Mouse (Mus musculus) c-Kit-positive CD71-positive TER-119-positive erythroid progenitor cells, embryonic 14.5 days (primary cell): ENCODE results near the gene Gm13290.
"Not testable (repeated sequence)": the region's sequence is repeated elsewhere in the genome, so short reads cannot be mapped to it uniquely, and the experiment has no call there.

Experiments used
- DNase-seq: peaks from one replicate; pipeline ENCODE4 v3.0.0-alpha.2; 2013; ENCODE audit warnings: low spot score

Gene Gm13290

GRCm38 (mm10) chr4:88782335-88782734 is 8.7 kb downstream of the Gm13290 start:
- DNase-seq, result not testable (repeated sequence)

DNA sequence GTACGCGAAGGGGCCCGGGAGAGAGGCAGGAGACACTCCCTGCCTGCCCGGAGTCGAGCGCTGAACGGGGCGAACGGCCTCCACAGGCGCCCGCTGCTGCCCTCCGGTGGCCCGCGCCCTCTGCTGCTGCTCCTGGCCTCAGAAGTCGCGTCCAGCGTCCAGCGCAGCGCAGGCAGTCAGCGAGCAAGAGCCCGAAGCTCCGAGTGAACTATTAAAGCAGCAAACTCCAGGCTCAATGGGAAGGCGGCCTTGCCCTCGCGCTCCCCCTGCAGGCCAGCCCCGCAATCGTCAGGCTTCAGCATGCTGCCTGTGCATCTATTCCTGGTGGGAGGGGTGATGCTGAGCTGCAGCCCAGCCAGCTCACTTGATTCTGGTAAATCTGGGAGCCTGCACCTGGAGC is 11.8 kb downstream of the Gm13290 start, which contains the start of gene Gm13276:
Gm13276 (plus strand) TSS at position 301 of the 400 bp plus-strand sequence.
- not testable (repeated sequence) for DNase-seq

DNA sequence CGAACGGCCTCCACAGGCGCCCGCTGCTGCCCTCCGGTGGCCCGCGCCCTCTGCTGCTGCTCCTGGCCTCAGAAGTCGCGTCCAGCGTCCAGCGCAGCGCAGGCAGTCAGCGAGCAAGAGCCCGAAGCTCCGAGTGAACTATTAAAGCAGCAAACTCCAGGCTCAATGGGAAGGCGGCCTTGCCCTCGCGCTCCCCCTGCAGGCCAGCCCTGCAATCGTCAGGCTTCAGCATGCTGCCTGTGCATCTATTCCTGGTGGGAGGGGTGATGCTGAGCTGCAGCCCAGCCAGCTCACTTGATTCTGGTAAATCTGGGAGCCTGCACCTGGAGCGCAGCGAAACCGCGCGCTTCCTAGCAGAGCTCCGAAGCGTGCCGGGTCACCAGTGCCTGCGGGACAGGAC is 14.8 kb downstream of the Gm13290 start, which contains the start of gene Gm13277:
Gm13277 (plus strand) TSS at position 231 of the 400 bp plus-strand sequence.
- not testable (repeated sequence) for DNase-seq

GRCm38 (mm10) chr4:88791250-88791649 is 17.6 kb downstream of the Gm13290 start, which contains the start of gene Gm13278:
Gm13278 (plus strand) TSS chr4:88791550.
- not testable (repeated sequence) for DNase-seq

DNA sequence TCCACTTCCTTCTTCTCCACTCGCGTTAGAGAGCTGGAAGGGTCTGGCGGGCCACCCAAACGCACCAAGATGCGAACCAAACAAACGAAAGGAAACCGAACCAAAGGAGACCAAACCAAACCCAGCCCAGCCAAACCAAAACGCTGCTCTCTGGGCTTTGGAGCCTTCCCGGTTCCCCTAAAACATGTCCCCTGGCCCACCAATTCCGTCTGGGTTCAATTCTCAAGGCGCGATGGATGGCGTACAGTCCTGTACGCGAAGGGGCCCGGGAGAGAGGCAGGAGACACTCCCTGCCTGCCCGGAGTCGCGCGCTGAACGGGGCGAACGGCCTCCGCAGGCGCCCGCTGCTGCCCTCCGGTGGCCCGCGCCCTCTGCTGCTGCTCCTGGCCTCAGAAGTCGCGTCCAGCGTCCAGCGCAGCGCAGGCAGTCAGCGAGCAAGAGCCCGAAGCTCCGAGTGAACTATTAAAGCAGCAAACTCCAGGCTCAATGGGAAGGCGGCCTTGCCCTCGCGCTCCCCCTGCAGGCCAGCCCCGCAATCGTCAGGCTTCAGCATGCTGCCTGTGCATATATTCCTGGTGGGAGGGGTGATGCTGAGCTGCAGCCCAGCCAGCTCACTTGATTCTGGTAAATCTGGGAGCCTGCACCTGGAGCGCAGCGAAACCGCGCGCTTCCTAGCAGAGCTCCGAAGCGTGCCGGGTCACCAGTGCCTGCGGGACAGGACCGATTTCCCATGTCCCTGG is 20.5 kb downstream of the Gm13290 start, which contains the start of gene Gm13275:
Gm13275 (plus strand) TSS at position 552 of the 740 bp plus-strand sequence.
- DNase-seq, result not testable (repeated sequence)

DNA sequence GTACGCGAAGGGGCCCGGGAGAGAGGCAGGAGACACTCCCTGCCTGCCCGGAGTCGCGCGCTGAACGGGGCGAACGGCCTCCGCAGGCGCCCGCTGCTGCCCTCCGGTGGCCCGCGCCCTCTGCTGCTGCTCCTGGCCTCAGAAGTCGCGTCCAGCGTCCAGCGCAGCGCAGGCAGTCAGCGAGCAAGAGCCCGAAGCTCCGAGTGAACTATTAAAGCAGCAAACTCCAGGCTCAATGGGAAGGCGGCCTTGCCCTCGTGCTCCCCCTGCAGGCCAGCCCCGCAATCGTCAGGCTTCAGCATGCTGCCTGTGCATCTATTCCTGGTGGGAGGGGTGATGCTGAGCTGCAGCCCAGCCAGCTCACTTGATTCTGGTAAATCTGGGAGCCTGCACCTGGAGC is 23.5 kb downstream of the Gm13290 start, which contains the start of gene Gm13279:
Gm13279 (plus strand) TSS at position 301 of the 400 bp plus-strand sequence.
- DNase-seq, result not testable (repeated sequence)

- DNase-seq, result not testable (repeated sequence)
Observed at GRCm38 (mm10) chr4:88799365-88799764, 25.7 kb downstream of the Gm13290 start, which contains the start of gene Gm13285. Gm13285 (plus strand) TSS chr4:88799665.

DNA sequence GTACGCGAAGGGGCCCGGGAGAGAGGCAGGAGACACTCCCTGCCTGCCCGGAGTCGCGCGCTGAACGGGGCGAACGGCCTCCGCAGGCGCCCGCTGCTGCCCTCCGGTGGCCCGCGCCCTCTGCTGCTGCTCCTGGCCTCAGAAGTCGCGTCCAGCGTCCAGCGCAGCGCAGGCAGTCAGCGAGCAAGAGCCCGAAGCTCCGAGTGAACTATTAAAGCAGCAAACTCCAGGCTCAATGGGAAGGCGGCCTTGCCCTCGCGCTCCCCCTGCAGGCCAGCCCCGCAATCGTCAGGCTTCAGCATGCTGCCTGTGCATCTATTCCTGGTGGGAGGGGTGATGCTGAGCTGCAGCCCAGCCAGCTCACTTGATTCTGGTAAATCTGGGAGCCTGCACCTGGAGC is 29.3 kb downstream of the Gm13290 start, which contains the start of gene Gm13287:
Gm13287 (plus strand) TSS at position 301 of the 400 bp plus-strand sequence.
- not testable (repeated sequence) for DNase-seq

GRCm38 (mm10) chr4:88805231-88805630 is 31.6 kb downstream of the Gm13290 start, which contains the start of gene Gm13288:
Gm13288 (plus strand) TSS chr4:88805531.
- not testable (repeated sequence) for DNase-seq

GRCm38 (mm10) chr4:88805761-88806160 is 32.1 kb downstream of the Gm13290 start:
- not testable (repeated sequence) for DNase-seq

DNA sequence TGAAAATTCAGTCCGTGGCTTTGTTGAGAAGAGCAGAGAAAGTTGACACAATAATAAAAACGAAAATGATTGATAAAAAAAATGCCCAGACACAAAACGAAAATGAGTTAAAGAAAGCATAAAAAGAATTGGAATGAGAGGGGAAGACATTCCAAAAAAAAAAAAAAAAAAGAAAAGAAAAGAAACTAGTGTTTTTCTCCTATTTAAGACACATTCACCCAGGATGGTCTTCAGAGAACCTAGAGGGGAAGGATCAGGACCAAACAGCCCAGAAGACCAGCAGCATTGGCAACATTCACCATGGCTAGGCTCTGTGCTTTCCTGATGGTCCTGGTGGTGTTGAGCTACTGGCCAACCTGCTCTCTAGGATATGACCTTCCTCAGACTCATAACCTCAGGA is 42.3 kb downstream of the Gm13290 start, which contains the start of gene Ifna7:
Ifna7 (plus strand) TSS at position 301 of the 400 bp plus-strand sequence.
- DNase-seq, result no peak

DNA sequence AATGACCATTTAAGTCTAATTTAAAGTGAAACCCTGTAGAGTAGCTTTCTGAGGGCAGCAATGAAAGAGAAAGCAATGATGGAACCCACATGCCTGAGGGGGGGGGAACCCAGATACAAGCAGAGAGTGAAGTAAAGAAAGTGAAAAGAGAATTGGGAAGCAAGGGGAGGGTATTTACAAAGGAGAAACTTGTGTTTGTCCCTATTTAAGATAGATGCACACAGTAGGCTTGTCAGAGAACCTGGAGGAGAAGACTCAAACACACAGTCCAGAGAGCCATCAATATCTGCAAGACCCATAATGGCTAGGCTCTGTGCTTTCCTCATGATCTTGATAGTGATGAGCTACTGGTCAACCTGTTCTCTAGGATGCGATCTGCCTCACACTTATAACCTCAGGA is 46.0 kb downstream of the Gm13290 start, which contains the start of gene Ifna11:
Ifna11 (plus strand) TSS at position 301 of the 400 bp plus-strand sequence.
- no peak for DNase-seq

- no peak for DNase-seq
Observed at GRCm38 (mm10) chr4:88822995-88823394, 49.4 kb downstream of the Gm13290 start.
